Mouse (Mus musculus): Measurements from ENCODE around the gene Ppp1r27.
"Not testable (repeated sequence)": the region's sequence is repeated elsewhere in the genome, so short reads cannot be mapped to it uniquely, and the experiment has no call there.

The Ppp1r27 gene

DNA sequence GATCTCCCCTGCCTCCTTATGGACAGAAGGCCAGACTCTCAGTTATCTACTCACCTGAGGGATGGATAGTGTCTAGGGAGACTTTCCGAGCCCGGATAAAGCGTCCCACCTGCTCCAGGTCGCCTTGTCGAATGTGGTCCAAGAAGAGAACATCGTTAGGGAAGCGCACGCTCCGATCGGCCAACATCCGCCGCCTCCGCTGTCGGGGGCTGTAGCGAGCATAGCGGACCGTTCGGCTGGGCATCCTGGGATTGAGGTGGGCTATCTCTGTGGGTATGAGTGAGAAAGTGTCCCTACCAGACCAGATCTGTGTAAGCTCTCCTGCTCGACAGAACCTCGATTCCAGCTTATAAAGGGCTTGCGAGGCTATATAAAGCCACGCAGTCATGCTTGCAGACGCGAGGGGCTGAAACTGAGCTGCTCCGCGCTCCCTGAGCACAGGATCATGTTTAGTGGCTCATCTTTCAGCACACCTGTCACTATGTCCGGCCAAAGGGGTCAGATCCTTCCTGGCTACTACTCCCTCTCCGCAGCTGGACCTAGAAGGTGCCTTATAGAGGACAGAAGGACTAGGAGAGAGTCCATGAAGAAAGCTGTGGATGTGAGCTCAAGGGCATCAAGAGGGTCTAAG lies at the start of gene Ppp1r27:
TSS of gene Ppp1r27 (minus strand) at position 323 of the 631 bp plus-strand sequence.
- DNase-seq (ENCODE audit: low spot score in 2 of 2), result no peak

DNA sequence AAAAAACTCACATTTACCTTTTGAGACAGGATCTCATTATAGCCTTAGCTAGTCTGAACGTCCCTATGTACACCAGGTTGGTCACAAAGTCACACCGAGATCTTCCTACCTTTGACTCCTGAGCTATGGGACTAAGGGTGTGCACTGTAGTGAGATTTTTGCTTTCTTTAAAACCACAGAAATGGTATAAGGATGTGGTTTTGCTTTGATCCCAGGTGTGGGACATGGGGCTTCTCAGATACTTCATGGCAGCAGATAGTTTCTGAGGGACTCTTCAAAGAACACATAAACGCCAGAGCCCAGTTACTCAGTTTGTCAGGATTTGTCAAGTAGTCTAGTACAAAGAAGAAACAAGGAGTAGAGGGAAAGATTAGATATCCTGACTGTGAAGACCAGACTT lies 49.8 kb upstream of the Ppp1r27 start:
- DNase-seq (ENCODE audit: low spot score in 2 of 2), result no peak

DNA sequence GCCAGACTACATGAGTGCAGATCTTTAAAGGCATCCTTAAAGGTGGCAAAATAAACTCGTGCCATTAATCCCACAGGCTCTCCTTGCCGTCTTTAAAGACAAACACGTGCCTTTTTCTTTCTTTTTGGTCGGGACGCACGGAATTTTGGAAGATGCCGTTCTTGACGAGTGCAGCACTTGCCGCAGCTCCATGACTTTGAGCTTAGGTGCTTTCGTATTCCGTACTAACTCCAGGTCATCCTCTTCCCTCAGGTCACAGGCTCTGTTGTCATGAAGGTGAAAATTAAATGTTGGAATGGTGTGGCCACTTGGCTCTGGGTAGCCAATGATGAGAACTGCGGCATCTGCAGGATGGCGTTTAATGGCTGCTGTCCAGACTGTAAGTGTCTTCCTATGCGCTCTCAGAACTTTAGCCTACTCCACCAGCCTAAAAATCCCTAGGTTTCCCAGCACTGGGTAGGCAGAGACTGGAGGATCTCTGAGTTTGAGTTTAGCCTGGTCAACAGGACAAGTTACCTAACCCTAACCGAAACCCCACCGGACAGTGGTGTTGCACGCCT lies 48.1 kb upstream of the Ppp1r27 start:
- no peak for DNase-seq (ENCODE audit: low spot score in 2 of 2)

DNA sequence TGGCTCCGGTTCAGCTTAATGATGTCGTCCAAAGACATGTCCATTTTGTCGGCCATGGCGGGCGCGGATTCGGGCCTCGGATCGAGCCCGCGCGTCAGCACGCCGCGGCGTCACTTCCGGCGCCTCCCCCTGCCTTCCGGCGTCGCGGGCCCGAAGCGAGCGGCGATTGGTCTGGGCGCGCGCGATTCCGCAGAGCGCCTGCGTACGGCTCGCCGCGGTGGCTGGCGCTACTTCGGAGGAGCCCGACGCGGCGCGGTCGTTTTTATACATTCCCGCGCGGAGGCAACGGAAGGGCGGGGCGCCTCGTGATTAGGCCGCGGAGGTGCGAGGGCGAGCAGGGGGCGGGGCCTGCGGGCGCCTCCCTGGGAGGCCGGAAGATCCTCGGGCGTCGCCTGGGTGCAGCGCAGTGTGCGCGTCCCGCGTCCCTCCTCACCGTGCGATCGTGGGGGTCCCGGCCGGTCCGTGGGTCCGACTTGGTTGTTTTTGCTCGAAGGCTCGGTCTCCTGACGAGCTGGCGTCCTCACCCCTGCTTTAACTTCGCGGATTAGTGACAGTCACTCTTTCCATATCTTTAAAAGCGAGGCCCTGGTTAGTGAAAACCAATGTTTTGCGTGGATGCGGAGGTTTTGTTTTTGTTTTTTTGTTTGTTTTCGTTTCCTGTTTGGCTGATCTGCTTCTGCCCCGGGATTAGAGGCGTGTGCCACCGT lies 47.5 kb upstream of the Ppp1r27 start, which contains the start of the genes Alyref and Anapc11:
TSS of gene Alyref (minus strand) at position 83 of the 707 bp plus-strand sequence.
TSS of gene Anapc11 (plus strand) at position 139 of the 707 bp plus-strand sequence.
- DNase-seq (ENCODE audit: low spot score in 2 of 2), result peak; percentile 94

DNA sequence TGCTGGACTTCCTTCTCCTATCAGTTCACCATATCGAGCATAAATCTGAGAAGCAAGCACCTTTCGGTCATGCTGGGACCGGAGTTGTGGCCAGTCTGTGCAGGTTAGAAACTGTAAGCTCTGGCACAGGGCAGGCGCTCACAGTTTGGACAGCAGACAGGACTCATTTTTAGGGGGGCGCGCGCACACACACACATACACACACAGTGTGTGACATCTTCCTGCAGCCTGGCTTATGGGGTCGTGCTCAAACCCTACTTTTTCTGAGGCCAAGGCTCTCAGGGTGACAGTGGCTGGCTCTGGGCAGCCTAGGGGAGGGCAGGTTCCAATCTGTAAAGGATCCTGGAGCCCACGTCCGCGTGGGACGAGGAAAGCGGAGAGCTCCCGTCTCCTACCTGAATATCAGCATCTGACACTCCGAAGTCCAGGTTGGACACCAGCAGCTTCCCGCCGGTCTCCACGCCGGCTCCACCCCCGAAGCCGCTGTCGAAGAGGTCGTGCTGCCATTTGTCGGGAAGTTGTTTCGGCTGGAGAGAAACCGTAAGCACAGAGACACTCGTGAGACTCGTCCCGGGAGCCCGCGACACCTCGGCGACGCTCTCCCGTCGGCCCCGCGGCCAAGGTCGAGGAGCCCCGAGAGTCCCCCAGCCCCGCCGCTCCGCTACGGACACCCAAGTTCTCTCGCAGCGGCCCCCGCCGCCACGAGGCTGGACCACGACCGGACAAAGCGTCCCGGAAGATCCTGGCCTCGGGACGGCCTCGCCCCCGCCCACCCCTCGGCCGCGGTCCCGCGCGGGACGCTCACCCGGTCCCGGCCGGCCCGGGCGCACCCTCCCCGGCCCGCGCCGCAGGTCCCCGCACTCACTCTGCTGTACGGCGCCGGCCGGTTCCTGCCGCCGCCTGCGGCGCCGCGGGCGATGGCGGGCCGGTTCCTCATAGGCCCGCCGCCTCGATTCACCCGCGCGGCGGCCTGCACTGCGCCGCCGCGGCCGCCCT lies 46.6 kb upstream of the Ppp1r27 start:
- DNase-seq (ENCODE audit: low spot score in 2 of 2), result peak in 1 of 2 experiments; percentile 24

DNA sequence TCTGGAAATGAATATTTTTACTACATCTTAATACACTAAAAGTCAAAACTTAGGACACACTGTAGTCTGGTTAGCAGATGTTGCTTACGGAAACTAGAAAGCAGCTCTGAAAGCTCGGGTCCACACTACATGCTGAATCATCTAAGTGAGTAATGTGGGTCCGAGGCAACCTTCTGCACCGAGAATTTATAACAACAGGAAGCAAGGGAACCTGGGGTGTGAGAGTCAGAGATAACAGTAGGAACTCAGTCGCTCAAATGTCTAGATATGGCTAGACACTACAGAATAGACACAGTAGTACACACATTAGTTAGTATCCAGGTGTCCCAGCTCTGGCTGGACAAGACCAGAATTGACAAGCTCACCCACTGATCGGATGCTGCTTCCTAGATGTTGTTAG lies 37.6 kb upstream of the Ppp1r27 start:
- no peak for DNase-seq (ENCODE audit: low spot score in 2 of 2)

DNA sequence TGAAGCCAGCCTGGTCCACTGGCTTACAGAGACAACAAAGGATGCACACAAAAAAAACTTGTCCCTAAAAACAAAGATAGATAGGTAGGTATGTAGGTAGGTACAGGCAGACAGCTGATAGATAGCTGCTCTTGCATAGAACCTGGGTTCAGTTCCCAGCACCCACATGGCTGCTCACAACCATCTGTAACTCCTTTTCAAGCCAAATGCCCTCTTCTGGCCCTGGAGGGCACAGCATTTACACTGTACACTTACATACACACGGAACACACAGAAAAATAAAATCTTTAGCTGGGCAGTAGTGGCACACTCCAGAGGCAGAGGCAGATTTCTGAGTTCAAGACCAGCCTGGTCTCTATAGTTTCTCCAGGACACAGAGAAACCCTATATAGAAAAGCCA lies 33.0 kb upstream of the Ppp1r27 start:
- DNase-seq (ENCODE audit: low spot score in 2 of 2), result no peak

DNA sequence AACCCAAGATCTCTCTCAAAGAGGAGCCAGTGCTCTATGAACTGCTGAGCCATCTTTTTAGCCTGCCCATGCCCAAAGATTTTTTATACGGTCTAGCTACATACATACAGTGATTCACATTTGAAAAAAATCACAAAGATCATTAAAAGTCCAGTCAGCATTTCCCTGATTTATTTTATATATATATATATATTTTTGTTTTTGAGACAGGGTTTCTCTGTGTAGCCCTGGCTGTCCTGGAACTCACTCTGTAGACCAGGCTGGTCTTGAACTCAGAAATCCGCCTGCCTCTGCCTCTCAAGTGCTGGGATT lies 32.0 kb upstream of the Ppp1r27 start:
- DNase-seq (ENCODE audit: low spot score in 2 of 2), result not testable (repeated sequence)

DNA sequence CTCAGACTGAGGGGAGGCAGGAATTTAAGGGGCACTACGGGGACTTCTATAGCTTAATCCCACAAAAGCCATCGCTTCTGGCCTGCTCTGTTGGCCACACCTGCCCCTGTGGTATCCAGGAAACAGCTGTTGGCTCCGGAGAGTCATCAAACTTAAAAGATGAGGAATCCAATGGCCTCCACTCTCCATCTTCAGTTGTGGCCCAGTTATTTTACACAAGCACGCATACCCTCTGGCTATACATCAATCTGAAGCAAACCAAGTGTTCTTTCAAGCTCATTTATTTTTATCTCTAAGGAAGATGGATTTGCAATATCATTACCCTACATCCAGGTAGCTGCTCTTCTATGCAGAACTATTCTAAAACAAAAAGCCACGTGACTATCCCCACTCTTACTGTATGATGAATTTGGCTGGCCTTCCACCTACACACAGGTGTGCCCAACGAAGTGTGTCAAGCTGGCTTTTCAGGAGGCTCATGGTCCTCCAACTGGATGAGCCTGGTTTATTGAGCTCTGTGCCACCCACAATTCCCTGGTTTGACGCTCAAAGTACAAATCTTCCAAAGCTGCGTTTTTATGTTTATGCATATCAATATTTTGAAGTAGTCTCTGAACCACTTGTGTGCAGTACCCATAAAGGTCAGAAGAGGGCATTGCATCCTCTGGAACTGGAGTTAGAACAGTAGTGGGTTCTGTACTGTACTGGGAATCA lies 31.5 kb upstream of the Ppp1r27 start:
- peak; percentile 37 to 54 for DNase-seq (ENCODE audit: low spot score in 2 of 2)

DNA sequence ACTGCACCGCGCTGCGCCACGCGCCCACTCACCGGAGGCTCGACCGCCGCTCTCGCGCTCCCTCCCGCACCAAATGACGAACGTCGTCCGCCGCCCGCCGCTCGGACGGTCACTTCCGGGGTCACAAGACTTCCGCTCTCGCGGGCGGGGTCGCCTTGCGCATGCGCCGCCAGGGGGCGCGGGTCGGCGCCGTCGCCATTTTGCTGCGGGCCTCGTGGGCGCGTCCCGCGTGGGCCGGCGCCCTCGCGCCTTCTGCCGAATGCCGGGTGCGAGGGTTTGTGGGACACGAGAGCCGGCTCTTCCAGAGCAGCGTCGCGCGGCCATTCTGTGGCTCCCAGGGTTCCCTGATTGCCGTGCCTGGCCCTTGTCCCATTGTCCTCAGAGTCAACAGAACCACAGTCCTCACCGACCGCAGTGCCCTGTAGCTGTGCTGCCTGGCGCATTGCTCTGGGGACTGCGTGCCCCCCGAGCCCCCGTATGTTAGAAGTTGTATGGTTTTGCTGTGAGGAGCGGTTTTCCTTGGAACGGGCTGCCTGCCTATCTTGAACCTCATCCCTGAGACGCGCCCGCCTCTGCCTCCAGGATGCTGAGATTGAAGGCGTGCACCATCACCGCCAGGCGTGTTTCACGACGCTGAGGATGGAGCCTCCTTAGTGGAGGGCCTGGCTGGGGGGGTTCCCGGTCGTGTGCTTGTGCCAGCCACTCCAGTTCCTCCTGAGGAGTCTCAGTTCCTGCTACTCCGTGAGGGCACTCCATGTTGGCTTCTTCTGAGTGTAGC lies 30.7 kb upstream of the Ppp1r27 start, which contains the start of gene Arhgdia:
TSS of gene Arhgdia (minus strand) at position 135 of the 778 bp plus-strand sequence.
- DNase-seq (ENCODE audit: low spot score in 2 of 2), result peak; percentile 84 to 88

DNA sequence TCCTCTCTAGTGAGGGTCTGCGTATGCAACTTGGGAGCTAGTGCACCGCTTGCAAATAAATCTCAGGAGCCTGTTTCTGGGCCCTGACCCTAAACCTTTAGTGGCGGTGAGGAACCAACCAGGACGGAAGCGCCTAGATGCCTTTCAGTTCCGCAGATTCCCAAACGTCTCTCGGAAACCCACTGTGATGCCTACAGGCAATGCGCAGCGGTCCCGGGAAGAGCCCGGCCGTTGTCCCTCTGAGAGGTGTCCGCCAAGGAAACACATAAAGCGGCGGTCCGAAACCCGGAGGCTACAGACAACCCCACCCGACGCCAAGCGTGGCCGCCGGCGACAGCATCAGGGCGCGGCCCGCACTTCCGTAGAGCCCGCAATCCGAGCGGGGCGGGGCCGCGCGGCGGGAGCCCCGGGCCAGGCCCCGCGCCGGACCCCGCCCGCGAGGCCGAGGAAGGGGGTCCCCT lies 30.0 kb upstream of the Ppp1r27 start:
- peak; percentile 48 for DNase-seq (ENCODE audit: low spot score in 2 of 2)

DNA sequence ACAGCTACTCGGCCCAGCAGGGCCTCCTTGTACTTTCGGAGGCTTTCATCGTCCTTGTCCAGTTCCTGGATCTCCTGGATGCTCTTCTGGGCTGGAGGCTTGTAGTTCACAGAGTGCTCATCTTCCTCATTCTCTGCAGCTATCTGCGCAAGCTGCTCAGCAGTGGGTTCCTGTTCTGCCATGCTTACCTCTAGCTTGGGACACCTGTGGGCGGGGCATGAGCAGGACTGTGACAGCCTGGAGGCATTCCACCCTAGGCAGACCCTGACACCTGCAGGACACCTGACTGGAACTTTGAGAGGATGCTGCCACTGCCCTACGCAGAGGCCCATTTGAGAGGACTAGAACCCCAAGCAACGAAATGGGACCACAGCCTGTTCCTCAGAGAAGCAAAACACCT lies 29.3 kb upstream of the Ppp1r27 start:
- peak; percentile 48 to 52 for DNase-seq (ENCODE audit: low spot score in 2 of 2)

DNA sequence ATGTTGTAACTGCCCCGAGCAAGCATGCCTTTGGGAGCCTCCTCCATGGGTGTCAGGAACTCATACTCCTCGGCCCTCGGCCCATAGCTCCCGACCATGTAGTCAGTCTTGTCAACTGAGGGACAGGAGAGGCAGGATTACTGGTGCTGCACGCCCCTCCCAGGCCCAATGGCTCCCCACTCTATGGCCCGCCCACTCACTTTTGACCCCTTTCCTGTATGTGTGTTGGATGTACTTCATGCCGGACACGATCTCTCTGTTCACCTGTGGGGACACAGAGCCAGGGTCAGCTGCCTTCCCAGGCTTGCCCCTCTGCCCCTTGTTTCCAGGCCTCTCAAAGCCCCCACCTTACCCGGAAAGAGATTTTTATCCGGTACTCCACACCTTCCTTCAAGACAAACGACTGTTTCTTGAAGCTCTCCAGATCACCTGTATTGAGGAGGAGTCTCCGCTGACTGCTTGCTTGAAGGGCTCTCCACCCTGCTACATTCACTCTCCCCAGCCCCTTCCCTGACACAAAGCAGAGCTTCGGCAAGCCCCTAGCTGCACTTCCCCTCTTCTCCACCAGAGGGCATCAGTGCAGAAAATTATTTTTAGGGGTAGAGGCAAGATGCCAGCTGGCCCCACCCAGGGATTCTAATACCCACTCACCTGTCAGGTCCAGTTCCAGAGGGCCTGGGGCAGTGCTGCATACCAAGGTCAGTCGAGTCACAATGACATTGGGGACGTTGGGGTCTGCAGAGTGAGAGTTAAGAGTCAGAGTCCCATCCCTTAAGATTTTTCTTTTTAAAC lies 28.6 kb upstream of the Ppp1r27 start:
- DNase-seq (ENCODE audit: low spot score in 2 of 2), result peak; percentile 65 to 73

DNA sequence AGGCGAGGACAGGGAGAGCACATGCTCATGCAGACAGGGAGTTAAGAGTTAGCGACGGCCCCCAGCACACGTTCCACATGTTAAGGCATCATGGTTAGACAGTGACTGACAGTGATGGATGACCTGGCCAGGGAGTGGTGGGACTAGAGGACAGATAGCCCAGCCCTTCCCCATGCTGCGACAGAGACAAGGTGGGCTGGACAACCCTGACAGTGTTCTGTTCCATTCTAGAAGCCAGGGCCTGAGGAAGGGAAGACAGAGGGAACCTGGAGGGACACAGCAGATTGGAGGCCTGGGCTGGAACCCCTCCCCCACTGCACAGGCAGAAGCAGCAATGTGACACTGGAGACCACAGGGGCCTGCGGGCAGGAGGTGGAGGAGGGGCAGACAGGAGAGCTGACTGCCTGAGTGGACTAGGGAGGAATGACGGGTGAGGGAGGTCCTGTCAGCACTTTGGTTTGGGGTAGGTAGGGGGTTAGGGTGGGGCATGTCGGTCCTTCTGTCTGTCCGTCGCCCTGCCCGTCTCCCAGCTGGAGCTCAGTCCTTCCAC lies 27.8 kb upstream of the Ppp1r27 start:
- no peak for DNase-seq (ENCODE audit: low spot score in 2 of 2)

DNA sequence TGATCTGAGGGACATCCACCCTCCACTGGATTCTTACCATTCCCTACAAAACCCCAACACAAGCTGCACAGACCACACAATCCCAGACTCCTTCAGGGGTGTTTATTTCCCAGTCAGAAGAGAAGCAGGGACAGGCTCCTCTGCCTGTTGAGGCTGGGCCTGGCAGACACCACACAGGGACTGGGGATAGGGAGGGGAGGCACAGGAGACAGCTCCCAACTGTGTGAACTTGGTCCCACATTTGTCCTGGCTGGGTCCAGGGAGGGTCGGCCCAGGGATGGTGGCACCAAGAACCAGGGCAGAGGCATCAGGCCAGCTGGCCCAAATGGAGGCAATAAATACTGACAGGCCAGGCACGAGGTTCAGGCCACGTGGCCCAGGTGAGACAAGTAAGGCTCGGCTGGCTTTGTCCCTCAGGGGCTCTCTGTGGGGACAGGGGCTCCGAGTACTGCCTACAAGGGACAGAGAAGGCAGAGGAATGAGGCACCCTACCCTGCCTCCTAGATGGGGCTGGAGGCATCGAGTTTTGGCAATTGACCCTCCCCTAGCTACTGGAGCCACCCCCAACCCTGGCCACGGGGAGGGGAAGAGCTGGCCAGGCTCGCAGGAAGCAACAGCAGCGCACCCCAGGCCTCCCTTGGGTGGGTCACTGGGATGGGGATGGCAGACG lies 27.2 kb upstream of the Ppp1r27 start:
- DNase-seq (ENCODE audit: low spot score in 2 of 2), result no peak

DNA sequence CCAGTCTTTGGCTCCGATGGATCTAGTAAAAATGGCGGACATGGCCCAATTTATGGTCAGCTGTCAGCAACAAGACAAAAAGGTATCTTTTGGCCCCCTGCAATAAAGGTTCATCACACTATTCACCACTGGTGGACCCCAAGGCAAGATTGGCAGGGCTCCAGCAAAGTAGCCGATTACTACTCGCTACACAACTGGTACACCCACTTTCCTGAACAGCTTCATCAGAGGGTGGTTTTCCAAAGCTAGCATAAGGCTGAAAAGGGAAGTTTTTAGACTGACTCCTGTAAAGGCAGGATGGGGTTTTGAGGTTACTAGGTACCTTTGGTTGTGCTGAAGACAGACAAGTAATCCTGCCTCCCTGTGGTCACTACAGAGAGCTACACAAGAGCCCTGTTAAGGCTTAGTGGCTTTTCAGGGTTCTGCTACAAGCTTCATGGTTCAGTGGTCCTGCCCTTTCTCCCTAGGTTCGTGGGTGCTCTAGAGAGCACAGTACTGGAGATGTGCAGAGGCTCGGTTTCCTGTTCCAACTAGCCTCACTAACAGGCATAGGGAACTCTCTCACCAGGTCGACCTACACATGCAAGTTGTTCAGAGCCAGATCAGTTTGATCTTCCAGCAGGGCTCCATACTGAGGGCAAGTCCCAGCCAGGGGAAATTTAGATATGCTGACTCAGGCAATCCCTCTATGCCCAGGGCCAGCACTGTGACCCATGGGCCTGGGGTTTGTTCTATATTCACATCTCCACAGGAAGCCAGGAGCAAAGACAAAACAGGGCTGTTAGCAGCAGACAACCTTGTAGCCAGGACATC lies 26.5 kb upstream of the Ppp1r27 start:
- peak; percentile 17 to 25 for DNase-seq (ENCODE audit: low spot score in 2 of 2)

DNA sequence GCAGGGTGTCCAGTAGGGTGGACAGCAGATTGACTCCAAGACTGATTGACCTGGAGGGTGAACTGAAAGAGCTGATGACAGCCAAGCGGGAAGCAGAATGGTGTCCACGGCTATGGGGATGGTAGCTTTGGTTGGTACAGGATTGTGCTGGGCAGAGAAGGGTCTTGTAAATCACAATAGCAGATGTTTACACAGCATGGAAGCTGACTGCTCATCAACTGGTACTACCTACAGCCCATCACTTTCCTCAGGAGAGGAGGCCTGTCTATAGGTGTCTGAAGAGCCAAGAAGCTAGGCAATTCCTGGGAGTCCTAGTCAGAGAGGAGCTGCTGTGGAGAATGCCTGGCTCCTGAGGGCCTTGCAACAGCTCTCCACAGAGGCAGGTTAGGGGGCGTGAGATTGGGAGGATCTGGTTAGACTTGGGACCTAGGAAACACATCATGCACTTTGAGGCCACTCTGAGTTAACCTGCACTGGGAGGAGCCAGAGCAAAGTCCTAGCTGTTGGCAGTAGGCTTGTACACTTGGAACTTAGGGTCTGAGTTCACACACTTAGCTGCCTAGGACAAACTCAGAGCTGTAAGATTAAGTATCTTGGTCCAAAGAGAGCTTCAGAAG lies 25.5 kb upstream of the Ppp1r27 start:
- no peak for DNase-seq (ENCODE audit: low spot score in 2 of 2)

All from spleen, postnatal 36 days (tissue).